ENCODE assay signal across 23 mouse cellular contexts in the genomic region with DNA sequence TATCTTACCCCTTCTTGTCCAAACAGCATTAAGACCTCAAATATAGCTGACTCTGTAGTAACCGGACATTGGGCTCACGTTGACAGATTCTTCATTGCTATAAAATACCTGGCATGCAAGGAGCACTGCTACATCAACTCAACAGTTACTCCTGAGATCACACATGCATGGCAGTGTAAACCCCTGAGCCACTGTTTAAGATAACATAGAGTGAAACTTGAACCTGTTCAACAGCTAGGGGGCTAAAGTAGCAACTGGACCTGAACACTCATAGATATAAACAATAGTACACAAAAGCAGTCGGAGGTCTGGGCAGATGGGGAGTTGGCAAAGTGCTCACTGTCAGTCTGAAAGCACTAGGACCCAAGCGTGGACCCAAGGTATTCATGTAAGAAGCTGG. TPM values are rescaled to one million over a fixed set of nuclear protein-coding genes. Genes with fewer than 3 reads are reported as not detected.
A peak's percentile ranks its signal among the peaks of the same experiment; 100 is the strongest.
DNase-seq lines count a peak whose midpoint lies in the region; ATAC-seq and TF ChIP-seq lines count a peak whose summit lies in the region.
"Had no signal": no experiment of that assay in that cellular context is flagged by ENCODE, and none has a peak within 500 bp of the region (broad histone marks: within the 10 kb centered on the region; RNA-seq: fewer than 3 reads in every experiment).

No protein-coding gene starts in this region.

- no peaks in the 10 kb centered on the region for H3K36me3 ChIP-seq in kidney, embryonic 15.5 days
- H3K36me3 ChIP-seq in kidney, postnatal 0 days (ENCODE audit: insufficient read depth, low read length): no peaks in the 10 kb centered on the region
- H3K36me3 ChIP-seq in midbrain, embryonic 11.5 days (ENCODE audit: control insufficient read depth, insufficient read depth, low read length): no peaks in the 10 kb centered on the region
- H3K36me3 ChIP-seq in midbrain, embryonic 16.5 days (ENCODE audit: control insufficient read depth, insufficient read depth, low read length): no peaks in the 10 kb centered on the region
- H3K36me3 ChIP-seq: embryonic facial prominence, embryonic 13.5 days; embryonic facial prominence, embryonic 15.5 days; forebrain, embryonic 10.5 days; forebrain, embryonic 12.5 days had no signal

- no peak overlapping the region for H3K4me2 ChIP-seq in kidney, embryonic 15.5 days
- no peak overlapping the region; the same call in 1 of the 2 replicates for H3K4me2 ChIP-seq in kidney, postnatal 0 days (ENCODE audit: low read length)
- H3K4me2 ChIP-seq in midbrain, embryonic 11.5 days: no peak overlapping the region
- no peak overlapping the region for H3K4me2 ChIP-seq in midbrain, embryonic 16.5 days (ENCODE audit: low read length)
- H3K4me2 ChIP-seq: embryonic facial prominence, embryonic 13.5 days; embryonic facial prominence, embryonic 15.5 days; forebrain, embryonic 12.5 days had no signal

- peak; percentile 90 for ATAC-seq in kidney, embryonic 15.5 days (replicated peaks; ENCODE audit: low FRiP score)
- ATAC-seq in kidney, postnatal 0 days (replicated peaks; ENCODE audit: low FRiP score, low read depth): peak; percentile 77
- ATAC-seq in midbrain, embryonic 11.5 days (ENCODE audit: low FRiP score): no peak
- no peak for ATAC-seq in midbrain, embryonic 16.5 days
- ATAC-seq: forebrain, embryonic 14.5 days had no signal

- WGBS in kidney, embryonic 15.5 days: 35% methylated on average over 4 of the region's 4 CpGs
- 30% methylated on average over 4 of the region's 4 CpGs for WGBS in kidney, postnatal 0 days
- 85% methylated on average over 4 of the region's 4 CpGs for WGBS in midbrain, embryonic 11.5 days
- WGBS in midbrain, embryonic 16.5 days: 91% methylated on average over 4 of the region's 4 CpGs

- no peak overlapping the region for H3K27ac ChIP-seq in kidney, embryonic 15.5 days
- H3K27ac ChIP-seq in kidney, postnatal 0 days: no peak overlapping the region
- H3K27ac ChIP-seq in midbrain, embryonic 11.5 days (ENCODE audit: low read depth, low read length): no peak overlapping the region
- no peak overlapping the region for H3K27ac ChIP-seq in midbrain, embryonic 16.5 days (ENCODE audit: low read length)
- H3K27ac ChIP-seq: embryonic facial prominence, embryonic 13.5 days; embryonic facial prominence, embryonic 15.5 days; forebrain, embryonic 10.5 days; forebrain, embryonic 12.5 days had no signal

- no peak overlapping the region for H3K4me3 ChIP-seq in kidney, embryonic 15.5 days (replicated peaks)
- no peak overlapping the region for H3K4me3 ChIP-seq in kidney, postnatal 0 days (replicated peaks; ENCODE audit: low read depth, low read length)
- H3K4me3 ChIP-seq in midbrain, embryonic 11.5 days (ENCODE audit: low read depth, low read length): no peak overlapping the region
- no peak overlapping the region for H3K4me3 ChIP-seq in midbrain, embryonic 16.5 days (ENCODE audit: low read depth, low read length)
- H3K4me3 ChIP-seq: embryonic facial prominence, embryonic 13.5 days; embryonic facial prominence, embryonic 15.5 days; erythroblast, embryonic 14.5 days; forebrain, embryonic 10.5 days; forebrain, embryonic 12.5 days had no signal

- no peak overlapping the region for H3K9ac ChIP-seq in kidney, embryonic 15.5 days
- H3K9ac ChIP-seq in kidney, postnatal 0 days (ENCODE audit: low read depth, low read length): no peak overlapping the region
- H3K9ac ChIP-seq in midbrain, embryonic 11.5 days (ENCODE audit: low read length): no peak overlapping the region
- no peak overlapping the region for H3K9ac ChIP-seq in midbrain, embryonic 16.5 days (ENCODE audit: low read depth, low read length)
- H3K9ac ChIP-seq: embryonic facial prominence, embryonic 13.5 days; embryonic facial prominence, embryonic 15.5 days; forebrain, embryonic 12.5 days had no signal

- peaks cover 12% of the 10 kb centered on the region; the same call in 1 of the 2 replicates for H3K4me1 ChIP-seq in kidney, embryonic 15.5 days
- H3K4me1 ChIP-seq in kidney, postnatal 0 days (replicated peaks; ENCODE audit: insufficient read depth, low read length): no peaks in the 10 kb centered on the region
- H3K4me1 ChIP-seq in midbrain, embryonic 11.5 days (ENCODE audit: control insufficient read depth, insufficient read depth, low read length): no peaks in the 10 kb centered on the region
- no peaks in the 10 kb centered on the region for H3K4me1 ChIP-seq in midbrain, embryonic 16.5 days (ENCODE audit: control insufficient read depth, insufficient read depth, low read length)
- H3K4me1 ChIP-seq: embryonic facial prominence, embryonic 13.5 days; embryonic facial prominence, embryonic 15.5 days; forebrain, embryonic 10.5 days; forebrain, embryonic 12.5 days had no signal

- TF ChIP-seq CTCF in kidney, postnatal 0 days (IDR thresholded peaks at IDR 0.05; ENCODE audit: low read depth): peak; percentile 30; the same call in 1 of the 2 replicates

- H3K9me3 ChIP-seq in kidney, embryonic 15.5 days (replicated peaks): no peaks in the 10 kb centered on the region
- H3K9me3 ChIP-seq in kidney, postnatal 0 days (replicated peaks; ENCODE audit: low read length): no peaks in the 10 kb centered on the region
- H3K9me3 ChIP-seq in midbrain, embryonic 11.5 days (ENCODE audit: control insufficient read depth, low read length): no peaks in the 10 kb centered on the region
- H3K9me3 ChIP-seq in midbrain, embryonic 16.5 days (replicated peaks; ENCODE audit: control insufficient read depth, low read length, poor library complexity, severe bottlenecking): no peaks in the 10 kb centered on the region
- H3K9me3 ChIP-seq: embryonic facial prominence, embryonic 13.5 days; embryonic facial prominence, embryonic 15.5 days; forebrain, embryonic 10.5 days; forebrain, embryonic 12.5 days had no signal

- no peak for DNase-seq in kidney, adult 9 months
- DNase-seq in kidney, postnatal 0 days (ENCODE audit: low spot score): peak; percentile 67
- no peak for DNase-seq in kidney, postnatal 4 days
- DNase-seq in midbrain, embryonic 11.5 days (ENCODE audit: low spot score, missing footprints): peak; percentile 62
- no peak for DNase-seq in natural killer cell, adult 2 months (ENCODE audit: low spot score in 2 of 2)
- DNase-seq: adrenal gland, adult 2 months; adrenal gland, postnatal 10 days; adrenal gland, postnatal 25 days; cerebellum, adult 11 months; cerebellum, adult 18-20 months; cerebellum, adult 8-10 months; cerebellum, adult 9-11 months; cerebellum, postnatal 14 days; cerebellum, postnatal 36 days; embryo, embryonic 11 days had no signal

- H3K27me3 ChIP-seq in kidney, embryonic 15.5 days: no peaks in the 10 kb centered on the region
- H3K27me3 ChIP-seq in kidney, postnatal 0 days (ENCODE audit: insufficient read depth, low read length): no peaks in the 10 kb centered on the region
- no peaks in the 10 kb centered on the region for H3K27me3 ChIP-seq in midbrain, embryonic 11.5 days (ENCODE audit: control insufficient read depth, insufficient read depth, low read length)
- H3K27me3 ChIP-seq in midbrain, embryonic 16.5 days (ENCODE audit: control insufficient read depth, insufficient read depth, low read depth, low read length): no peaks in the 10 kb centered on the region
- H3K27me3 ChIP-seq: embryonic facial prominence, embryonic 13.5 days; embryonic facial prominence, embryonic 15.5 days; forebrain, embryonic 12.5 days had no signal

RNA-seq across cellular contexts. Expression of gene Ism1, which starts 43.5 kb away (rescaled TPM):
- polyA plus RNA-seq in kidney, embryonic 15.5 days (2015; fragmentation: Nextera tagmentation; extraction: Ambion mirVana): 4.7 and 4.9 TPM in 2 replicates
- polyA plus RNA-seq in kidney, postnatal 0 days (2015; fragmentation: Nextera tagmentation; extraction: Ambion mirVana): 3.3 and 3.4 TPM in 2 replicates
- polyA plus RNA-seq in midbrain, embryonic 11.5 days (2014; fragmentation: Nextera tagmentation; extraction: Ambion mirVana): 0.55 and 0.56 TPM in 2 replicates
- 0.49 and 0.65 TPM in 2 replicates for polyA plus RNA-seq in midbrain, embryonic 16.5 days (2015; fragmentation: Nextera tagmentation; extraction: Ambion mirVana)
- polyA plus RNA-seq: erythroblast, embryonic 14.5 days had no signal

Comparison
In these comparisons a context has a peak if more than half of its experiments do, and no peak if none do; other contexts are left out.
1. DNase-seq: peak in kidney, postnatal 0 days (single experiment) and midbrain, embryonic 11.5 days (single experiment); none in kidney, adult 9 months (single experiment), kidney, postnatal 4 days (0 of 2) and natural killer cell, adult 2 months (0 of 2).
2. ATAC-seq: peak in kidney, embryonic 15.5 days (single experiment) and kidney, postnatal 0 days (single experiment); none in midbrain, embryonic 11.5 days (single experiment) and midbrain, embryonic 16.5 days (single experiment).